Mouse (Mus musculus) intestine, embryonic 14.5 days (tissue): ENCODE measurements around the gene Tmem17. TPM values are rescaled to one million over a fixed set of nuclear protein-coding genes. Genes with fewer than 3 reads are reported as not detected.

Experiments
- ATAC-seq: fragments of 200-750 bp; cut with Nextera tagmentation; replicated peaks from 2 replicates; pipeline ENCODE4 v1.8.0; 2017; ENCODE audit warnings: low read depth, moderate number of reproducible peaks, moderate TSS enrichment, moderate library complexity; ENCODE audit not compliant: low FRiP score, low TSS enrichment
- DNase-seq: peaks from one replicate; pipeline ENCODE4 v3.0.0-alpha.2; 2018; ENCODE audit warnings: low spot score
- H3K27ac ChIP-seq: fragments of 300-500 bp; sonication (generic); 2 replicates; pipeline ENCODE4 v1.5.1; 2014; ENCODE audit warnings: low read depth, mild to moderate bottlenecking, control low read depth
- H3K27me3 ChIP-seq: fragments of 300-500 bp; sonication (generic); replicated peaks from 2 replicates; pipeline ENCODE4 v1.6.1; 2014; ENCODE audit warnings: low read length, control low read depth; ENCODE audit not compliant: control insufficient read depth, insufficient read depth
- H3K36me3 ChIP-seq: fragments of 300-500 bp; sonication (generic); 2 replicates; pipeline ENCODE4 v1.6.1; 2014; ENCODE audit warnings: low read length, control low read depth; ENCODE audit not compliant: control insufficient read depth, insufficient read depth
- H3K4me1 ChIP-seq: fragments of 300-500 bp; sonication (generic); replicated peaks from 2 replicates; pipeline ENCODE4 v1.6.1; 2014; ENCODE audit warnings: low read length, control low read depth, mixed read lengths; ENCODE audit not compliant: control insufficient read depth, insufficient read depth
- H3K4me2 ChIP-seq: fragments of 300-500 bp; sonication (generic); 2 replicates; pipeline ENCODE4 v1.6.1; 2014; ENCODE audit warnings: low read length
- H3K4me3 ChIP-seq: fragments of 300-500 bp; sonication (generic); 2 replicates; pipeline ENCODE4 v1.5.1; 2014; ENCODE audit warnings: low read depth, low read length, control low read depth, mixed read lengths
- H3K9ac ChIP-seq: fragments of 300-500 bp; sonication (generic); 2 replicates; pipeline ENCODE4 v1.6.1; 2014; ENCODE audit warnings: mild to moderate bottlenecking, low read length
- H3K9me3 ChIP-seq: fragments of 300-500 bp; sonication (generic); 2 replicates; pipeline ENCODE4 v1.6.1; 2016; ENCODE audit warnings: low read length, control low read depth; ENCODE audit not compliant: control insufficient read depth
- WGBS: fragments of 180-500 bp; shearing (Covaris S2); extraction: QIAGEN DNeasy Blood & Tissue Kit; methylation state at CpG from one replicate; pipeline ENCODE4 v1.1.7; 2014; 5-methylcytosine and 5-hydroxymethylcytosine counted together
- polyA plus RNA-seq: library from polyadenylated mRNA; unstranded; fragments of >200 nt; fragmentation: Nextera tagmentation; extraction: Ambion mirVana; gene quantifications from 2 replicates; pipeline ENCODE4 v1.2.1, GENCODE M21; 2014

Tmem17 gene
- polyA plus RNA-seq, 1 experiment from 2014 or later, result 11.7 TPM

DNA sequence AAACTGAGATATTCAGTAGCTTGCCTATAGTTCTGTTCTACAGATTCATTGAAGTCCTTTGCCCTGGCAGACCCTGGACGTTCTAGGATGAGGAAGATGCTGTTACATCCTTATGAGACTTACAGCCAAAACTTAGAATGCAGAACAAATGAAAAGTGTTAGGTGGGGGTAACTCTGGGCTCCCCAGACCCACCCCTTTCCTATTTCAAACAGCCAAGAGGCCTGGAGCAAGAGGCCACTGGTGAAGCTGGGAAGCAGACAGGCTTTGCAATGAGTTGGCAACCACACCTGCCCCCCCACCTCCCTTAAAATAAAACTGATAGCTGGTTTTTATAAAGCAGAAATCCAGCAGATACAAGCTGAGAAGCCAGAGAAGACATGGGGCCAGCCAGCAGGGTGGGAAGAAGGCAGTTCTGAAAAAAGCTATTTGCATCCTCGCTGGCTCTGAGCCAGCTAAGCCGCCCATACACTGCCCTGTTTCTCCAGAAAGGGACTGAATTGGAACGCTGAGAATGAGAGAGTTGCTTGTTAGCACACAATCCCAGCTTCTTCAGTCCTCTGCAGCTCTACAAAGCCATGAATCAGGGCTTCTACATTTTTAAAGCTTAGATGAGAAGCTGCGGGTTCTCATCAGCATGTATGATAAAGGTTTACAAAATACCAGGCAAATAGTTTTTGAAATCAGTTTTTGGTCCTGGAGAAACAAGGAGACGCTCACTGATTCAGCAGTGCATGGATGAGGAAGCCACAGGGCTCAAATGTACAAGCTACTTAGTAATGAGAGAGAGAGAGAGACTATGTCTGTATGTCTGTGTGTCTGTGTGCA lies 48.8 kb downstream of the Tmem17 start:
- Histone ChIP-seq H3K27me3 (no peaks in the 10 kb centered on the region), H3K4me2 (no peak overlapping the region), H3K27ac (peak overlapping the region; percentile 29; the same call in 1 of the 2 replicates), H3K9me3 (no peaks in the 10 kb centered on the region), H3K9ac (no peak overlapping the region; the same call in 1 of the 2 replicates), H3K36me3 (no peaks in the 10 kb centered on the region), H3K4me3 (no peak overlapping the region), H3K4me1 (peaks cover 6% of the 10 kb centered on the region; the same call in 1 of the 2 replicates)
- ATAC-seq (peak; percentile 68; the same call in 1 of the 2 replicates), DNase-seq (peak; percentile 67)
- WGBS, result 28% methylated on average over 6 of the region's 6 CpGs

DNA sequence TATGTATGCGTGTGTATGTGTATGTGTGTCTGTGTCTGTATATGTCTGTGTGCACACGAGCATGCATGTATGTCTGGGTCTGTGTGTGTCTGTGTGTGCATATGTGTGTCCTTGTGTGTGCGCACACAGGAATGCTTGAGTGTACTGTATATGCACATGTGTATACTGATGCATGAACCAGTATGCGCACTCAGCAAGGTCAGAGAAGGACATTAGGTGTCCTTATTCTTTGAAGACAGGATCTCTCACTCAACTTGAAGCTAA lies 49.4 kb downstream of the Tmem17 start:
- Histone ChIP-seq H3K4me1 (peaks cover 6% of the 10 kb centered on the region; the same call in 1 of the 2 replicates), H3K4me2 (no peak overlapping the region), H3K27me3 (no peaks in the 10 kb centered on the region), H3K9ac (no peak overlapping the region), H3K36me3 (no peaks in the 10 kb centered on the region), H3K27ac (no peak overlapping the region), H3K4me3 (no peak overlapping the region), H3K9me3 (no peaks in the 10 kb centered on the region)
- ATAC-seq (no peak), DNase-seq (no peak)
- WGBS, result 90% methylated on average over 4 of the region's 4 CpGs

DNA sequence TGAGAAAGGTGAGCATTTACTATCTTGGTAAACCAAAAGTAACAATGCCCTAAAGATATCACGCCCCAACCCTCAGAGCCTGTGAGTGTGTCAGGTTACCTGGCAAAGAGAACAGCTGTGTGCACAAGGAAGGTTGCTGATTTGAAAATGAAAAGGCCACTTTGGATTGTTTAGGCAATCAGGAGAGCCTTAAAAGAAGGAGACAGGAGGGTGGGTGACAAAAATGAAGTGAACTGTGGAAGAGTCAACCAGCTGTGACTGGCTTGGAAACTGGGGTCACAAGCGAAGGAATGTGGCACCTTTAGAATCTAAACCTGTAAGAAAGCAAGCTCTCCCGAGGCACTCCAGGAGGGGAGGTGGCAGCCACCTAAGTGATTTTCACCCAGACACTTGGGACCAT lies 51.8 kb downstream of the Tmem17 start:
- no peaks in the 10 kb centered on the region for H3K36me3 ChIP-seq
- DNase-seq (no peak), ATAC-seq (no peak)
- H3K4me3 ChIP-seq, result no peak overlapping the region
- no peak overlapping the region for H3K9ac ChIP-seq
- no peak overlapping the region for H3K4me2 ChIP-seq
- no peaks in the 10 kb centered on the region for H3K9me3 ChIP-seq
- 71% methylated on average over 3 of the region's 3 CpGs for WGBS
- H3K27ac ChIP-seq, result no peak overlapping the region
- H3K27me3 ChIP-seq, result no peaks in the 10 kb centered on the region
- peaks cover 6% of the 10 kb centered on the region; the same call in 1 of the 2 replicates for H3K4me1 ChIP-seq

DNA sequence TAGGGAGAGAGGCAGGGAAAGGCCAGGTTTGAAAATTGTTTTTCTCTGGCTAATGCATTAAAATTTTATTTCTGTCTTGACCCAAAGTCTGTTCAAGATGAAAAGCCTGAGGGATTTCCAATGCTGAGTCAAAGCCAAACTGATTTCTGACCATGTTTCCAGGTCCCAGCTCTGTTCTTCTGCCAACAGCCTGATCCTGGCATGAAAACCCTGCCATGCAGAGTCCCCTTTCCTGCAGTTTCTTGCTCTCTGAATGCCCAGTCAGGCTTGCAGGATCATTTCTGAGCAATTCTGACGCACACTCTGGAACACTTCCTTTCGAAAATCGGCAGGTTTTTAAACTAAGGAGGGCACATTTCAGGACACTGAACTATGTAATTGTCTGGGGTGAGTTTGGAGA lies 52.8 kb downstream of the Tmem17 start:
- DNase-seq (no peak), ATAC-seq (no peak)
- no peak overlapping the region for H3K4me2 ChIP-seq
- 84% methylated on average over 3 of the region's 3 CpGs for WGBS
- no peaks in the 10 kb centered on the region for H3K27me3 ChIP-seq
- no peak overlapping the region for H3K27ac ChIP-seq
- H3K4me3 ChIP-seq, result no peak overlapping the region
- H3K36me3 ChIP-seq, result no peaks in the 10 kb centered on the region
- H3K9ac ChIP-seq, result no peak overlapping the region
- no peaks in the 10 kb centered on the region for H3K9me3 ChIP-seq
- H3K4me1 ChIP-seq, result peaks cover 6% of the 10 kb centered on the region; the same call in 1 of the 2 replicates

Other genes starting within 250 kb of the Tmem17 start
- gene Ehbp1, start 169.8 kb upstream of the Tmem17 start, polyA plus RNA-seq, result 11.1 and 12.2 TPM in 2 replicates